Mouse (Mus musculus) forebrain, embryonic 16.5 days (tissue): ENCODE results near the gene Txn2. TPM values are rescaled to one million over a fixed set of nuclear protein-coding genes. Genes with fewer than 3 reads are reported as not detected.

Experiments used
- ATAC-seq: fragments of 200-750 bp; cut with Nextera tagmentation; 2 replicates; pipeline ENCODE4 v1.8.0; 2017; ENCODE audit warnings: mild to moderate bottlenecking, moderate library complexity
- H3K27ac ChIP-seq: fragments of 300-500 bp; sonication (generic); 2 replicates; pipeline ENCODE4 v1.5.1; 2014; ENCODE audit warnings: low read length, control low read depth
- H3K27me3 ChIP-seq: fragments of 300-500 bp; sonication (generic); replicated peaks from 2 replicates; pipeline ENCODE4 v1.6.1; 2014; ENCODE audit warnings: low read length; ENCODE audit not compliant: control insufficient read depth, insufficient read depth
- H3K36me3 ChIP-seq: fragments of 300-500 bp; sonication (generic); 2 replicates; pipeline ENCODE4 v1.6.1; 2014; ENCODE audit not compliant: control insufficient read depth, insufficient read depth
- H3K4me1 ChIP-seq: fragments of 300-500 bp; sonication (generic); replicated peaks from 2 replicates; pipeline ENCODE4 v1.6.1; 2014; ENCODE audit warnings: low read length; ENCODE audit not compliant: control insufficient read depth, insufficient read depth
- H3K4me2 ChIP-seq: fragments of 300-500 bp; sonication (generic); 2 replicates; pipeline ENCODE4 v1.6.1; 2014; ENCODE audit warnings: mild to moderate bottlenecking, low read length, control low read depth
- H3K4me3 ChIP-seq: fragments of 300-500 bp; sonication (generic); replicated peaks from 2 replicates; pipeline ENCODE4 v1.5.1; 2014; ENCODE audit warnings: mild to moderate bottlenecking, low read length, control low read depth
- H3K9ac ChIP-seq: fragments of 300-500 bp; sonication (generic); replicated peaks from 2 replicates; pipeline ENCODE4 v1.6.1; 2014; ENCODE audit warnings: low read depth, low read length, control low read depth
- H3K9me3 ChIP-seq: fragments of 300-500 bp; sonication (generic); 2 replicates; pipeline ENCODE4 v1.6.1; 2016; ENCODE audit warnings: low read length; ENCODE audit not compliant: control insufficient read depth
- WGBS: fragments of 180-500 bp; shearing (Covaris S2); extraction: QIAGEN DNeasy Blood & Tissue Kit; methylation state at CpG from one replicate; pipeline ENCODE4 v1.1.7; 2014; 5-methylcytosine and 5-hydroxymethylcytosine counted together
- polyA plus RNA-seq: library from polyadenylated mRNA; unstranded; fragments of >200 nt; fragmentation: Nextera tagmentation; extraction: Ambion mirVana; gene quantifications from 2 replicates; pipeline ENCODE4 v1.2.1, GENCODE M21; 2015

The Txn2 gene
- polyA plus RNA-seq, 1 experiment from 2014 or later, result 237 TPM

DNA sequence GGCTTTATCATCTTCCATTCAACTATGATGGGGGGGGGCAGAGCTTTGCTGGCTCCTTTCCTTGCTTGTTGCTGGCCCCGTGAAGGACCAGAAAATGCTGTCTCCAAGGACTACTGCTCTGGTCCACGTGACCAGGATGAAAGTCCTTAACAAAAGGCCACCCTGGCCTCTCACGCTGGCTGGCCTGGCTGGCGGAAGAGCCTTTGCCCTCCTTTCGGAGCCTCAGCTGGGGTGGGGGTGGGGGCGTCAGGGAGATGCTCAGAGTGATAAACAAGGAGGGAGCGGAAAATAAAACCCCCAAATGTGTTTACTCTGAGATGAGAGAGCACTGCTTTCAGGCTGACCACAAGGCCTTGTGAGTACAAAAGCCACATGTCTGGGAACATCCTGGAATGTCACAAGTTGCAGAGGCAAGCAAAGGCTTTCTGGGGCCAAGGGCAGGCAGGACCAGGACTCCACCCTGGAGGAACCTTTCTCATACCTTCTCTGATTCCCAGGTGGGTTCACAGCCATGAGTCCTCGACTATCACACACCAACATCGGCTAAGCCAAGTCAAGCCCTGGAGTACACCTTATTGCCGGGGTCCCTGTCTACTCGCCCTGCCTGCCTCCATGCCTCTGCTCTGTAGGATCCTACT, 62.1 kb downstream of the Txn2 start:
- Histone ChIP-seq H3K27ac (no peak overlapping the region), H3K9ac (no peak overlapping the region), H3K4me3 (no peak overlapping the region), H3K9me3 (no peaks in the 10 kb centered on the region), H3K27me3 (no peaks in the 10 kb centered on the region), H3K4me1 (no peaks in the 10 kb centered on the region), H3K36me3 (no peaks in the 10 kb centered on the region), H3K4me2 (no peak overlapping the region)
- 36% methylated on average over 11 of the region's 11 CpGs for WGBS
- ATAC-seq, result no peak

Other genes with a start within 250 kb of the Txn2 start
- not detected in 2 replicates for gene Apol7e, start 230.1 kb downstream of the Txn2 start, polyA plus RNA-seq
- not detected in 2 replicates for gene Apol9b, start 200.0 kb downstream of the Txn2 start, polyA plus RNA-seq
- 0.22 TPM in 1 of 2 replicates, not detected in the other for gene Apol8, start 172.0 kb downstream of the Txn2 start, polyA plus RNA-seq
- gene Myh9, start 86.8 kb downstream of the Txn2 start, polyA plus RNA-seq, result 12.2 and 13.6 TPM in 2 replicates
- 16.8 and 17.3 TPM in 2 replicates for gene Foxred2, start 27.7 kb upstream of the Txn2 start, polyA plus RNA-seq
- 180 and 207 TPM in 2 replicates for gene Eif3d, start 41.8 kb upstream of the Txn2 start, polyA plus RNA-seq
- 6.9 and 7.1 TPM in 2 replicates for gene Cacng2, start 191.0 kb upstream of the Txn2 start, polyA plus RNA-seq
- gene Ift27, start 245.1 kb upstream of the Txn2 start, polyA plus RNA-seq, result 113 and 114 TPM in 2 replicates